Mouse (Mus musculus) cerebellum, adult 9-10 months (tissue): ENCODE results near the gene Rassf1.
A peak's percentile ranks its signal among the peaks of the same experiment; 100 is the strongest.

Source experiments
- DNase-seq: peaks from one replicate; pipeline ENCODE4 v3.0.0; 2022

Rassf1 gene

GRCm38 (mm10) chr9:107581584-107581983 is 30.2 kb downstream of the Rassf1 start:
- no peak for DNase-seq

GRCm38 (mm10) chr9:107582509-107583062 is 31.2 kb downstream of the Rassf1 start:
- DNase-seq = no peak

- DNase-seq = no peak
Measured at GRCm38 (mm10) chr9:107583174-107583573, 31.8 kb downstream of the Rassf1 start.

- no peak for DNase-seq
Measured at GRCm38 (mm10) chr9:107586504-107586903, 35.1 kb downstream of the Rassf1 start.

- DNase-seq = peak; percentile 99
Measured at GRCm38 (mm10) chr9:107586974-107587832, 35.8 kb downstream of the Rassf1 start, which contains the start of gene Ifrd2. Gene Ifrd2, plus strand, starts transcription at chr9:107587642.

GRCm38 (mm10) chr9:107587833-107588639 is 36.7 kb downstream of the Rassf1 start:
- no peak for DNase-seq

- DNase-seq = no peak
Measured at GRCm38 (mm10) chr9:107590058-107590772, 38.9 kb downstream of the Rassf1 start.

GRCm38 (mm10) chr9:107590773-107591060 is 39.4 kb downstream of the Rassf1 start:
- DNase-seq = no peak

- DNase-seq = peak; percentile 93
Measured at GRCm38 (mm10) chr9:107593101-107593976, 42.0 kb downstream of the Rassf1 start.

GRCm38 (mm10) chr9:107594281-107595062 is 43.1 kb downstream of the Rassf1 start:
- no peak for DNase-seq

GRCm38 (mm10) chr9:107596619-107597569 is 45.5 kb downstream of the Rassf1 start:
- DNase-seq = no peak

GRCm38 (mm10) chr9:107598385-107598784 is 47.0 kb downstream of the Rassf1 start:
- DNase-seq = no peak

GRCm38 (mm10) chr9:107599433-107599832 is 48.1 kb downstream of the Rassf1 start:
- DNase-seq = no peak

- peak; percentile 66 for DNase-seq
Measured at GRCm38 (mm10) chr9:107599842-107600241, 48.5 kb downstream of the Rassf1 start.

- peak; percentile 67 for DNase-seq
Measured at GRCm38 (mm10) chr9:107600745-107601144, 49.4 kb downstream of the Rassf1 start.

- no peak for DNase-seq
Measured at GRCm38 (mm10) chr9:107601275-107601674, 49.9 kb downstream of the Rassf1 start.

GRCm38 (mm10) chr9:107602068-107602648 is 50.8 kb downstream of the Rassf1 start:
- DNase-seq = peak; percentile 93

GRCm38 (mm10) chr9:107603251-107603650 is 51.9 kb downstream of the Rassf1 start:
- no peak for DNase-seq

- no peak for DNase-seq
Measured at GRCm38 (mm10) chr9:107605041-107605661, 53.8 kb downstream of the Rassf1 start.
